Mouse (Mus musculus): ENCODE results near the gene B130006D01Rik.

DNA sequence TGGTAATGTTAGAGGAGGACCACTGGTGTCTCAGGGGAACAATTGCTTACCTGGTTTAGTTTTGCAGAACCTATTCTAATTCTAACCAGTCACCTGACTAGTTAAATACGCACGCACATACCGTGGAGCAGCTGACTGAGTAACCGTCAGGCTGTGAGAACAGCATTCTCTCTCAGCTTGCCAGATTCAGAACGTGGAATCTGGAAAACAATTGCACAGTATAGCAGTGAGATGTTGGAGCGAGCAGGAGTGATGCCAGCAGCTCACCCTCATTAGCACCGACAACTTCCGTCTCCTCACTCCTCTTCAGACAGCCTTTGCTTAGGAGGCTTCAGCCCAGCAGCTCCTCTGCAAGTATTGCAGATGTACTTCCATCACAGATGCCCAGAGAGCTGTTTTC lies 7.3 kb upstream of the B130006D01Rik start:
- TF ChIP-seq POLR2A (IDR thresholded peaks at IDR 0.05; ENCODE audit: control insufficient read depth, low read depth, low read length) (no peak), CTCF (IDR thresholded peaks at IDR 0.05; ENCODE audit: control insufficient read depth, insufficient read depth, insufficient replicate concordance, low read depth, low read length) (no peak)
